Mouse (Mus musculus): ENCODE data around the gene Ccn6. TPM values are rescaled to one million over a fixed set of nuclear protein-coding genes. Genes with fewer than 3 reads are reported as not detected.

The Ccn6 gene
- total RNA-seq, 2 experiments from 2014 or later: 0.54 to 1.2 TPM

Other genes with a start within 250 kb of the Ccn6 start
- 10 to 100 TPM; 26.7 to 32.8 TPM for gene Lama4, start 198.3 kb downstream of the Ccn6 start, total RNA-seq (2021)
- 10 to 100 TPM; 10.7 to 13.4 TPM for gene Fam229b, start 29.9 kb downstream of the Ccn6 start, total RNA-seq (2021)
- 1 to 10 TPM; 6.0 to 7.5 TPM for gene Tube1, start 29.8 kb downstream of the Ccn6 start, total RNA-seq (2021)
- 100 to 1,000 TPM; 211 to 217 TPM for gene Fyn, start 205.1 kb upstream of the Ccn6 start, total RNA-seq (2021)

All from left cerebral cortex, postnatal 4 days (tissue).